Mouse (Mus musculus): Measurements from ENCODE around the gene Lipa. TPM values are rescaled to one million over a fixed set of nuclear protein-coding genes. Genes with fewer than 3 reads are reported as not detected.

Lipa gene
- total and polyA plus RNA-seq, 2 experiments from 2014 or later: 18.9 to 20.3 TPM

GRCm38 (mm10) chr19:34444785-34445184 lies 82.5 kb downstream of the Lipa start:
- Histone ChIP-seq H3K27ac (no peak overlapping the region), H3K4me3 (ENCODE audit: low read length) (no peak overlapping the region), H3K36me3 (ENCODE audit: insufficient read depth, low read length) (no peaks in the 10 kb centered on the region), H3K9me3 (ENCODE audit: low read length) (no peaks in the 10 kb centered on the region), H3K4me2 (ENCODE audit: low read depth, low read length) (no peak overlapping the region), H3K4me1 (ENCODE audit: insufficient read depth, low read length) (no peaks in the 10 kb centered on the region), H3K9ac (replicated peaks; ENCODE audit: low read length) (no peak overlapping the region), H3K27me3 (ENCODE audit: insufficient read depth, low read length) (no peaks in the 10 kb centered on the region)
- TF ChIP-seq CTCF (IDR thresholded peaks at IDR 0.05; ENCODE audit: low read depth): no peak
- DNase-seq (ENCODE audit: low spot score): no peak
- 91% methylated on average over 3 of the region's 3 CpGs for WGBS
- ATAC-seq: no peak

Other genes with a start within 250 kb of the Lipa start
- 0.47 and 0.78 TPM in 2 replicates for gene Fas, start 236.8 kb downstream of the Lipa start, total RNA-seq (2014; rRNA removed)
- 2.4 and 2.8 TPM in 2 replicates for gene Fas, start 236.8 kb downstream of the Lipa start, polyA plus RNA-seq (2015; fragmentation: Nextera tagmentation; extraction: Ambion mirVana)
- gene Ch25h, start 52.3 kb downstream of the Lipa start, total RNA-seq (2014; rRNA removed): 1.2 and 1.6 TPM in 2 replicates
- 0.76 and 0.96 TPM in 2 replicates for gene Ch25h, start 52.3 kb downstream of the Lipa start, polyA plus RNA-seq (2015; fragmentation: Nextera tagmentation; extraction: Ambion mirVana)
- gene Ifit2, start 23.2 kb upstream of the Lipa start, total RNA-seq (2014; rRNA removed): 4.5 and 8.3 TPM in 2 replicates
- 5.6 and 5.8 TPM in 2 replicates for gene Ifit2, start 23.2 kb upstream of the Lipa start, polyA plus RNA-seq (2015; fragmentation: Nextera tagmentation; extraction: Ambion mirVana)
- 1.8 and 2.3 TPM in 2 replicates for gene Ifit3, start 56.1 kb upstream of the Lipa start, total RNA-seq (2014; rRNA removed)
- 3.1 and 3.6 TPM in 2 replicates for gene Ifit3, start 56.1 kb upstream of the Lipa start, polyA plus RNA-seq (2015; fragmentation: Nextera tagmentation; extraction: Ambion mirVana)
- gene Ifit1bl1, start 74.5 kb upstream of the Lipa start, total RNA-seq (2014; rRNA removed): 0.86 and 1.5 TPM in 2 replicates
- 1.3 and 1.4 TPM in 2 replicates for gene Ifit1bl1, start 74.5 kb upstream of the Lipa start, polyA plus RNA-seq (2015; fragmentation: Nextera tagmentation; extraction: Ambion mirVana)
- 0.21 and 0.43 TPM in 2 replicates for gene Ifit3b, start 80.5 kb upstream of the Lipa start, total RNA-seq (2014; rRNA removed)
- gene Ifit3b, start 80.5 kb upstream of the Lipa start, polyA plus RNA-seq (2015; fragmentation: Nextera tagmentation; extraction: Ambion mirVana): 0.98 and 0.99 TPM in 2 replicates
- gene Ifit1bl2, start 113.3 kb upstream of the Lipa start, total RNA-seq (2014; rRNA removed): 0.37 and 1.2 TPM in 2 replicates
- 0.16 and 0.26 TPM in 2 replicates for gene Ifit1bl2, start 113.3 kb upstream of the Lipa start, polyA plus RNA-seq (2015; fragmentation: Nextera tagmentation; extraction: Ambion mirVana)
- gene Ifit1, start 113.4 kb upstream of the Lipa start, total RNA-seq (2014; rRNA removed): 0.72 and 1.5 TPM in 2 replicates
- 0.99 and 1.3 TPM in 2 replicates for gene Ifit1, start 113.4 kb upstream of the Lipa start, polyA plus RNA-seq (2015; fragmentation: Nextera tagmentation; extraction: Ambion mirVana)
- 2.1 and 3.6 TPM in 2 replicates for gene Slc16a12, start 219.8 kb upstream of the Lipa start, total RNA-seq (2014; rRNA removed)
- 2.1 and 3.0 TPM in 2 replicates for gene Slc16a12, start 219.8 kb upstream of the Lipa start, polyA plus RNA-seq (2015; fragmentation: Nextera tagmentation; extraction: Ambion mirVana)